Mouse (Mus musculus): ENCODE data around the gene Tmem254c. TPM values are rescaled to one million over a fixed set of nuclear protein-coding genes. Genes with fewer than 3 reads are reported as not detected.
"Not testable (repeated sequence)": the region's sequence is repeated elsewhere in the genome, so short reads cannot be mapped to it uniquely, and the experiment has no call there.

Tmem254c gene
- polyA plus RNA-seq (2015; fragmentation: Nextera tagmentation; extraction: Ambion mirVana), result 18.6 and 24.9 TPM in 2 replicates

DNA sequence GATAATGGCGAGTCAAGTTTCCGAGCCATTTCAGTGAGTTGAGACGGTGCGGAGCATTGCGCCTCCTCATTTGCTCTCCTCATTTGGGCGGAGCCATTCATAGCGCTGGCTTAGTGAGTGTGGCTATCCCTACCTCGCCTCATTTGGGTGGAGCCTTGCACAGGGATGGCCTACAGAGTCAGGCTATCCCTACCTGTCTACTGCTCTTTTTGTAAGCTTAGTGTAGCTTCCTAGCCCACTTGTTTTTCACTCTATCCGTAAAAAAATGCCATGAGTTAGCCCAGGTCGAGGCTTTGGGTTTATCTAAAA is at the start of gene Tmem254c:
Gene Tmem254c (minus strand): TSS at position 31 of the 309 bp plus-strand sequence.
- WGBS, result no CpG with 5 or more reads among the region's 10 CpGs

DNA sequence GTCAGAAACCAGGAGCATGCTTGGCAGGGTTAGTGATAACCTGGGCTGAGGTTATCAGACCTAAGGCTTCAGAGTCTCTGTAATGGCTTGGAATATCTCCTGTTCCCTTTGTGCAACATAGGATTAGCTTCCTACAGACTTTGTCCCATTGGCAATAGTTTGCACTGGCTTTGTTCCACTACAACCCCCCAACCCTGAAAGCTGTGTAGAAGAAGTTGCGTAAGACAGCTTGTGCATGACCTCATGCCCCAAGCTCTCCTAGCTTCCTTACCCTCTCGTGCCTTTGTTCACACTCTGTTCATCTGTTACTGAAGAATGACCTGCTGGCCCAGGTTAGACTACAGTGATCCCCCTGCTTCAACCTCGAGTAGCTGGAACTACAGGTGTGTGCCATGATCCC is 30.5 kb upstream of the Tmem254c start:
- H3K4me2 ChIP-seq (ENCODE audit: low read length); H3K36me3 ChIP-seq (ENCODE audit: control insufficient read depth, insufficient read depth, low read length); H3K9ac ChIP-seq (ENCODE audit: low read depth, low read length); H3K9me3 ChIP-seq (replicated peaks; ENCODE audit: control insufficient read depth, low read length, poor library complexity, severe bottlenecking); H3K27ac ChIP-seq (ENCODE audit: low read length); H3K4me1 ChIP-seq (ENCODE audit: control insufficient read depth, insufficient read depth, low read length); H3K27me3 ChIP-seq (ENCODE audit: control insufficient read depth, insufficient read depth, low read depth, low read length); ATAC-seq; H3K4me3 ChIP-seq (ENCODE audit: low read depth, low read length): not testable (repeated sequence)
- WGBS, result no CpG with 5 or more reads among the region's 3 CpGs

More for the DNA sequence above, at the start of gene Tmem254c:
- not testable (repeated sequence) for H3K4me2 ChIP-seq (ENCODE audit: low read length); H3K4me1 ChIP-seq (ENCODE audit: control insufficient read depth, insufficient read depth, low read length); H3K9me3 ChIP-seq (replicated peaks; ENCODE audit: control insufficient read depth, low read length, poor library complexity, severe bottlenecking); H3K36me3 ChIP-seq (ENCODE audit: control insufficient read depth, insufficient read depth, low read length); H3K9ac ChIP-seq (ENCODE audit: low read depth, low read length); H3K27ac ChIP-seq (ENCODE audit: low read length); H3K27me3 ChIP-seq (ENCODE audit: control insufficient read depth, insufficient read depth, low read depth, low read length); H3K4me3 ChIP-seq (ENCODE audit: low read depth, low read length)
- peak; percentile 91; the same call in 1 of the 2 replicates for ATAC-seq

DNA sequence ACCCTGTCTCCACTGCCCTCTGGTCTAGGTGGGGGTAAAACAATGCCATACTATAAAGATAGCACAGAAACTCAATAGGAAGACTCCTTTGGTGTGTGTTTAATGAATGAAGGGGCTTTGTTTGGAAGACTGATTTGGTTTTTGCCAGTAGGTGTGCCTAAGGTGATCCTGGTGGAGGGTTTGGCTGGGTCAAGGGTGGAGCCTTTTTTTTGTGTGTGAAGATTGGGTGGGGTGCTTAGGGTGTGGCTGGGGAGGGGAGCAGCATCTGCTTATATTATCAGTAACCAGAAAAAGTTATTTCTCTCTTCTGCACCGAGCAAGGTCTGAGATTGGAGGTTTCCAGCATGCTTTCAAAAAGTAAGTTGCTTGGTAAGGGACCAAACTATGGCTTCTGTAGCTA is 14.8 kb upstream of the Tmem254c start, which contains the start of gene Cphx3:
Gene Cphx3 (plus strand): TSS at position 301 of the 400 bp plus-strand sequence.
- H3K4me3 ChIP-seq (ENCODE audit: low read depth, low read length); H3K9ac ChIP-seq (ENCODE audit: low read depth, low read length); ATAC-seq; H3K4me1 ChIP-seq (ENCODE audit: control insufficient read depth, insufficient read depth, low read length); H3K36me3 ChIP-seq (ENCODE audit: control insufficient read depth, insufficient read depth, low read length); H3K27ac ChIP-seq (ENCODE audit: low read length); H3K4me2 ChIP-seq (ENCODE audit: low read length); H3K27me3 ChIP-seq (ENCODE audit: control insufficient read depth, insufficient read depth, low read depth, low read length); H3K9me3 ChIP-seq (replicated peaks; ENCODE audit: control insufficient read depth, low read length, poor library complexity, severe bottlenecking): not testable (repeated sequence)
- WGBS, result no CpG with 5 or more reads among the region's 1 CpGs

DNA sequence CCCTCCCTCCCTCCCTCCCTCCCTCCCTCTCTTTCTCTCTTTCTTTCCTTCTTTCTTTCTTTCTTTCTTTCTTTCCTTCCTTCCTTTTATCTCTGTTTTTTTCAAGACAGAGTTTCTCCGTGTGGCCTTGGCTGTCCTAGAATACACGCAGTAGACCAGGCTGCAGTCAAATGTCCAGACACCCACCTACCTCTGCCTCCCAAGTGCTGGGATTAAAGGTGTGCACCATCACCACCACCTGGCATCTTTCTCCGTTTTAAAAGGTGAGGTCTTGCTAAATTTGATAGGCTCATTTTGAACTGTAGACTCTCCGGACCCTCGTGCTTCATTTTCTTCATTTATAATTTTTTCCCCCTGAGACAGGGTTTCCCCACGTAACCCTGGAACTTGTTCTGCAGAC is 14.1 kb upstream of the Tmem254c start, which contains the start of gene Cphx2:
Gene Cphx2 (plus strand): TSS at position 301 of the 400 bp plus-strand sequence.
- H3K27ac ChIP-seq (ENCODE audit: low read length); H3K36me3 ChIP-seq (ENCODE audit: control insufficient read depth, insufficient read depth, low read length); H3K9ac ChIP-seq (ENCODE audit: low read depth, low read length); H3K4me2 ChIP-seq (ENCODE audit: low read length); H3K27me3 ChIP-seq (ENCODE audit: control insufficient read depth, insufficient read depth, low read depth, low read length); ATAC-seq; H3K9me3 ChIP-seq (replicated peaks; ENCODE audit: control insufficient read depth, low read length, poor library complexity, severe bottlenecking); H3K4me3 ChIP-seq (ENCODE audit: low read depth, low read length); H3K4me1 ChIP-seq (ENCODE audit: control insufficient read depth, insufficient read depth, low read length): not testable (repeated sequence)
- no CpG with 5 or more reads among the region's 6 CpGs for WGBS

DNA sequence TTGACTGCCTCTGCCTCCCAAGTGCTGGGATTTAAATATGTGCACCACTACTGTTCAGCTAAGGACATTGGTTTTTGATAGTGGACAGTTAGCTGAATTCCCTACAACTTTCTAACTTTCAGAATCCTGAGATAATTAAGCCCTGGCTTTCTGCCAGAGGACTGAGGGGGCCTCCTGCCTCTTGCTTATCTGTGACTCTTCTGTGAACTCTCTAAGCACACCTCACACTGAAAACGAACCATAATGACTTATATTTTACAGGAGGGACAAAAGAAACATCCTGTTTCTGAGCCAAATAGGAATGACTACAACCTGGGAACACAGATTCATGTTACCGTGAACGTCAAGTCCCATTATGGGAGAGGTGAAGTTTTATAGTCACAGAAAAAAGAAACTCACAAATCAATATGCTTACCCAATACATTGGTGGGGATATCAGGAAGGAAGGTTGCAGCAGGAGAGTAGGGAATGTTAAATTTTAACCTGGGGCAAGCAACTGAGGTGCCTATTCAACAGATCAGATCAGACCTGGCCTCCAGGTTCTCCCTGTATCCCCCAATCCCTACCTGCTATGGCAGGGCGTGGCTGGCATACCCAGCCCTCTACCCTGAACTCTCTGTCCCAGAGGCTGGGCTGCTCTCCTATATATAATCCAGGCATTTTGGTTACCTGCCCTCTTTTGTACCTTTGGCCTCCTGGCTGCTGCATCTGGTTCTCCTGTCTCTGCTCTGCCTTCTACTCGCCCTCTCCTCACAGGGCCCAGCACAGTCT is 9.7 kb upstream of the Tmem254c start:
- H3K36me3 ChIP-seq (ENCODE audit: control insufficient read depth, insufficient read depth, low read length); H3K4me3 ChIP-seq (ENCODE audit: low read depth, low read length); H3K27ac ChIP-seq (ENCODE audit: low read length); ATAC-seq; H3K9ac ChIP-seq (ENCODE audit: low read depth, low read length); H3K9me3 ChIP-seq (replicated peaks; ENCODE audit: control insufficient read depth, low read length, poor library complexity, severe bottlenecking); H3K4me2 ChIP-seq (ENCODE audit: low read length); H3K4me1 ChIP-seq (ENCODE audit: control insufficient read depth, insufficient read depth, low read length); H3K27me3 ChIP-seq (ENCODE audit: control insufficient read depth, insufficient read depth, low read depth, low read length): not testable (repeated sequence)
- WGBS, result no CpG with 5 or more reads among the region's 5 CpGs

DNA sequence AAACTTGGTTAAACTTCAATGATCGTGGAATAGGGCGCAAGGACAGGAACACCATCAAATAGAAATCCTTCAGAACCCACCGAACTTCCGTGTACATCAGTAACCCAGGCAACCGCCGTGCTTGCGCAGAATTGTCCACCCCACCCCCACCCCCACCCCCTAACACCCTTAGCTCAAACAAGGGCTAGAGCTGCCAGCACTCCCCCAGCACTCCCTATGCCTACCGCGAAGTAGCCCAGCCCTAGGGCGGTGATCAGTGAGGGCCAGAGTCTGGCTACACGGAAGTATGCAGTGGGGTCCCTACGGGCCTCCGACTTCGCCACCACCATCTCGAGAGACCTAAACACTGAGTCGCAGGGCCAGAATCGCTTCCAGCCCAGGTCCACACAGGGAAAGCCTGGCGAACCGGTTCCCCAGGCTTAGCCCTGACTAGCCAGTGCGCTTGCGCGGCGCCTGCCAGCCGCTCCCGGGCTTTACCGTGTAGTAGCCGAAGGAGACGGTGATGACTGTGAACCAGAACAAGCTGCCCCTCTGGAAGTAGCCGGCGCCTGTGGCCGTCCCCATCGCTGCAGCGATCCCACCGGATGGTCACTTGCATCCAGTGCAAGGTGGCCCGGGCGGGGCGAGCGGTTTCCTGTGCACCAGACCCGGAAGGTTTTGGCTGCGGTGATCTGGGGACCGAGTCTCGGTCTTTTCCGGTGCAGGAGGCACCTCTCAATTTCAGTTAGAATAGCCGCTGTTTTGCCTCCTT is 406 bp downstream of the Tmem254c start:
- WGBS, result no CpG with 5 or more reads among the region's 44 CpGs
- H3K9ac ChIP-seq (ENCODE audit: low read depth, low read length); H3K27ac ChIP-seq (ENCODE audit: low read length); H3K36me3 ChIP-seq (ENCODE audit: control insufficient read depth, insufficient read depth, low read length); H3K4me3 ChIP-seq (ENCODE audit: low read depth, low read length); H3K4me1 ChIP-seq (ENCODE audit: control insufficient read depth, insufficient read depth, low read length); H3K27me3 ChIP-seq (ENCODE audit: control insufficient read depth, insufficient read depth, low read depth, low read length); H3K4me2 ChIP-seq (ENCODE audit: low read length); H3K9me3 ChIP-seq (replicated peaks; ENCODE audit: control insufficient read depth, low read length, poor library complexity, severe bottlenecking): not testable (repeated sequence)
- ATAC-seq, result peak; percentile 93

DNA sequence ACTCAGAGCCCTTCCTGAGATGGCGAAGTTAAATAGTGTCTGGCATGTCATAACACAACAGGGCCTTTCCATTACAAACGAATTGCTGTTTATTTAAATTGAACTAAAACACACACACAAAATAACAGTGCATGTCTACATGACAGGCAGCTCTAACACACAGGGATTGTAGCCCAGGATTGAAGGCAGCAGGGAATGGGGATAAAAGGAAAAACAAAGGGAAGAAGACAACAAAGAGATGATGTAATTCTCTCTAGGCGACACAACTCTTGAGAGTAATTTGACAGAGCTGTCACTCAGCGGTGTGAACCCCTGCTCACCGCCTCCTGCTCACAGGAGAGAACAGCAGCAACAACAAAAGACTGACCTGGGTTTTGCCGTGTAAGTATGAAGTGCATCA is 7.8 kb downstream of the Tmem254c start:
- H3K36me3 ChIP-seq (ENCODE audit: control insufficient read depth, insufficient read depth, low read length); H3K4me1 ChIP-seq (ENCODE audit: control insufficient read depth, insufficient read depth, low read length); H3K27ac ChIP-seq (ENCODE audit: low read length); H3K9ac ChIP-seq (ENCODE audit: low read depth, low read length); H3K27me3 ChIP-seq (ENCODE audit: control insufficient read depth, insufficient read depth, low read depth, low read length); H3K4me3 ChIP-seq (ENCODE audit: low read depth, low read length); ATAC-seq; H3K9me3 ChIP-seq (replicated peaks; ENCODE audit: control insufficient read depth, low read length, poor library complexity, severe bottlenecking); H3K4me2 ChIP-seq (ENCODE audit: low read length): not testable (repeated sequence)
- WGBS, result no CpG with 5 or more reads among the region's 6 CpGs

DNA sequence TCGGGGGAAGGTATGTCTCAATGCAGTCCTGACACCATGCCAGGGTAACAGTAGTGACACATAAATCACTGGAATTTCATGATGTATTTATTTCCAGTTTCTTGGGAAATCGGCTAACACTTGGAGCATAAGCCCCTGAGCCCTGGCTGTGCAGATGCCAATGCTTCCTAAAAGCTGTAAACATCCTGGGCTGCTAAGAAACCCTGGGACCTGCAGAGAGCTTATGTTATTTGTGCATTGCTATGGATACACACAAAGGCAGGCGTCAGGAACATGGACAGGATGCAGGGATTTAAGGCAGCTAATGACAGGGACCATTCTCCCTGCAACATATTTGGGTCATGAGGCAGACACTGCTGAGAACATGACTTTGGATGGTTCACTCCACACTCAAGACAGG is 9.0 kb downstream of the Tmem254c start:
- not testable (repeated sequence) for H3K4me1 ChIP-seq (ENCODE audit: control insufficient read depth, insufficient read depth, low read length); H3K27ac ChIP-seq (ENCODE audit: low read length); H3K9me3 ChIP-seq (replicated peaks; ENCODE audit: control insufficient read depth, low read length, poor library complexity, severe bottlenecking); H3K4me2 ChIP-seq (ENCODE audit: low read length); H3K27me3 ChIP-seq (ENCODE audit: control insufficient read depth, insufficient read depth, low read depth, low read length); ATAC-seq; H3K4me3 ChIP-seq (ENCODE audit: low read depth, low read length); H3K36me3 ChIP-seq (ENCODE audit: control insufficient read depth, insufficient read depth, low read length); H3K9ac ChIP-seq (ENCODE audit: low read depth, low read length)
- no CpG with 5 or more reads among the region's 3 CpGs for WGBS

DNA sequence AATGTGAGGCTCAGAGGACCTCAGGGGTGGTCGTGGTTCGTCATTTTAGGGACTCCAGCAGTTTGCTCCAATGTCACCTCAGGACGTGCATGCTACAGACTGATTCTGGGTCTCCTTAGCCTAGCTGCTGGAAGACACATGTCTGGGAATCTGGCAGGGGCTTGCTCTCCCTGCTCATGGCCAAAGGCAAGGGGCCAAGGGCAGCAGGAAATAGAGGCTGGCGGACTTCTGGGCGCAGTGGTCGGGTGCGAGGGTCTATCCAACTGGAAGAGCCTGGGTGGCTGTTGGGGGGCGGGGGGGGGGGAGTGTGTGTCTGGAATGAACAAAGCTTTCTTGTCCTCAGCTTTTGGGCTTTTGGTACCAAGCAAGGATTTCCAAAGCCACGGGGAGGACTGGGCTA is 18.4 kb downstream of the Tmem254c start:
- not testable (repeated sequence) for H3K9me3 ChIP-seq (replicated peaks; ENCODE audit: control insufficient read depth, low read length, poor library complexity, severe bottlenecking); H3K4me2 ChIP-seq (ENCODE audit: low read length); H3K27ac ChIP-seq (ENCODE audit: low read length); ATAC-seq; H3K9ac ChIP-seq (ENCODE audit: low read depth, low read length); H3K4me1 ChIP-seq (ENCODE audit: control insufficient read depth, insufficient read depth, low read length); H3K36me3 ChIP-seq (ENCODE audit: control insufficient read depth, insufficient read depth, low read length); H3K27me3 ChIP-seq (ENCODE audit: control insufficient read depth, insufficient read depth, low read depth, low read length); H3K4me3 ChIP-seq (ENCODE audit: low read depth, low read length)
- no CpG with 5 or more reads among the region's 9 CpGs for WGBS

All from midbrain, embryonic 16.5 days (tissue).